Mouse (Mus musculus) heart, embryonic 11.5 days (tissue): ENCODE results near the gene Fndc3b. TPM values are rescaled to one million over a fixed set of nuclear protein-coding genes. Genes with fewer than 3 reads are reported as not detected.

Experiments used
- ATAC-seq: fragments of 200-750 bp; cut with Nextera tagmentation; replicated peaks from 2 replicates; pipeline ENCODE4 v1.8.0; 2017; ENCODE audit warnings: moderate library complexity; ENCODE audit not compliant: insufficient number of reproducible peaks, low FRiP score, low TSS enrichment
- H3K27ac ChIP-seq: fragments of 300-500 bp; sonication (generic); 2 replicates; pipeline ENCODE4 v1.5.1; 2014; ENCODE audit warnings: mild to moderate bottlenecking, low read depth, low read length
- H3K27me3 ChIP-seq: fragments of 300-500 bp; sonication (generic); 2 replicates; pipeline ENCODE4 v1.6.1; 2014; ENCODE audit warnings: mild to moderate bottlenecking, low read length, mixed read lengths; ENCODE audit not compliant: control insufficient read depth, insufficient read depth
- H3K36me3 ChIP-seq: fragments of 300-500 bp; sonication (generic); 2 replicates; pipeline ENCODE4 v1.6.1; 2014; ENCODE audit warnings: mild to moderate bottlenecking, low read length, moderate library complexity, mixed read lengths; ENCODE audit not compliant: control insufficient read depth, insufficient read depth
- H3K4me1 ChIP-seq: fragments of 300-500 bp; sonication (generic); 2 replicates; pipeline ENCODE4 v1.6.1; 2014; ENCODE audit warnings: low read length; ENCODE audit not compliant: control insufficient read depth, insufficient read depth
- H3K4me2 ChIP-seq: fragments of 300-500 bp; sonication (generic); 2 replicates; pipeline ENCODE4 v1.6.1; 2014; ENCODE audit warnings: mild to moderate bottlenecking, moderate library complexity
- H3K4me3 ChIP-seq: fragments of 300-500 bp; sonication (generic); 2 replicates; pipeline ENCODE4 v1.5.1; 2014; ENCODE audit warnings: low read depth, low read length
- H3K9ac ChIP-seq: fragments of 300-500 bp; sonication (generic); 2 replicates; pipeline ENCODE4 v1.6.1; 2014; ENCODE audit warnings: mild to moderate bottlenecking, low read depth, low read length, moderate library complexity
- H3K9me3 ChIP-seq: fragments of 300-500 bp; sonication (generic); replicated peaks from 2 replicates; pipeline ENCODE4 v1.6.1; 2016; ENCODE audit warnings: low read length; ENCODE audit not compliant: control insufficient read depth
- WGBS: fragments of 180-500 bp; shearing (Covaris S2); extraction: QIAGEN DNeasy Blood & Tissue Kit; methylation state at CpG from one replicate; pipeline ENCODE4 v1.1.7; 2014; ENCODE audit not compliant: insufficient replicate concordance; 5-methylcytosine and 5-hydroxymethylcytosine counted together
- polyA plus RNA-seq: library from polyadenylated mRNA; unstranded; fragments of >200 nt; fragmentation: Nextera tagmentation; extraction: Ambion mirVana; gene quantifications from 2 replicates; pipeline ENCODE4 v1.2.1, GENCODE M21; 2014

Gene Fndc3b
- polyA plus RNA-seq, 1 experiment from 2014 or later, result 28.6 TPM

DNA sequence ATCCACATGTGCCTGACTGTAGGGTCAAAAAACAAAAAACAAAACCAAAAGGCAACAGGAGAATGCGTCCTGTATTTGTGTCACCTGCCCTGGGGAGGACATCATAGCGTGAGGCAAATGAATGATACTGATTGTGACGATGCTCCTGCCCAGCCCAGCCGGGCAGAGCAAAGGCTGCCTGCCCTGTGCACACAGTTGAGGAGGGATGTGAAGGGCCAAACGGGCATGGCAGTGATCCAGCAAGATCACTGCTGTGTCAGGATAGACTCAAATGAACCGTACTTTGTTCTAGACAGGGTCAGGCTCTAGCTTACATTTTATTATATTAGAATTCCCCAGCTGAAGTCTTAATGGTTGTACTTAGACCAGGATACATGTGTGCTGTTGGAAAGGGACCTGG, 219.3 kb downstream of the Fndc3b start:
- Histone ChIP-seq H3K27ac (peak overlapping the region; percentile 58), H3K9ac (no peak overlapping the region), H3K36me3 (peaks cover 13% of the 10 kb centered on the region), H3K4me1 (peaks cover 20% of the 10 kb centered on the region), H3K9me3 (no peaks in the 10 kb centered on the region), H3K4me2 (no peak overlapping the region), H3K27me3 (no peaks in the 10 kb centered on the region), H3K4me3 (no peak overlapping the region)
- no peak for ATAC-seq
- 80% methylated on average over 6 of the region's 6 CpGs for WGBS

DNA sequence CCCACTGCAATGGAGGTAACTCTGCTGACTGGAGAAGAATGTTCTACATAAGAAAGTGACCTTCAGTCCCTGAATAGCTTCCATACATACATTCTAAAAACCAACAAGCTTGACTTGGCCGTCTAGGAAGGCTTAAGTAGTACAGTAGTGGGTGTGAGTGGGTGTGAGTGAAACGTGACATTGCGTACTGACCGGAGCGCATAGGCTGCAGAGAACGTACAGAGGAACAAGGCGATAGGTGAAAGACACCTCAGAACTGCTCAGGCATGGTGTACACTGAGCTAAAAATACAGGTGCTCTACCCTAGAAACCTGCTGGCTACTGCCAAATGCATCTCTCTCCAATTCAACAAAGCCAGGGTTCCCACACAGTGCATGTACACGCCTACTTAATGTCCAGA, 219.7 kb downstream of the Fndc3b start:
- Histone ChIP-seq H3K4me2 (no peak overlapping the region), H3K4me1 (peaks cover 20% of the 10 kb centered on the region), H3K36me3 (peaks cover 14% of the 10 kb centered on the region), H3K4me3 (no peak overlapping the region), H3K9me3 (no peaks in the 10 kb centered on the region), H3K27ac (peak overlapping the region; percentile 58), H3K27me3 (no peaks in the 10 kb centered on the region), H3K9ac (no peak overlapping the region)
- WGBS, result 61% methylated on average over 8 of the region's 8 CpGs
- 0 out of 2 replicates have a peak, but pooled peaks have one; percentile 41 for ATAC-seq

- peak overlapping the region; percentile 58 for H3K27ac ChIP-seq
Observed at GRCm38 (mm10) chr3:27490891-27491290, 220.2 kb downstream of the Fndc3b start.

GRCm38 (mm10) chr3:27489550-27489949, 221.6 kb downstream of the Fndc3b start:
- Histone ChIP-seq H3K4me3 (no peak overlapping the region), H3K4me1 (peaks cover 20% of the 10 kb centered on the region), H3K27ac (no peak overlapping the region), H3K4me2 (no peak overlapping the region), H3K36me3 (peaks cover 16% of the 10 kb centered on the region), H3K9ac (no peak overlapping the region), H3K27me3 (no peaks in the 10 kb centered on the region), H3K9me3 (no peaks in the 10 kb centered on the region)
- WGBS, result 69% methylated on average over 6 of the region's 6 CpGs
- ATAC-seq, result no peak

More at GRCm38 (mm10) chr3:27490891-27491290, 220.2 kb downstream of the Fndc3b start:
- 68% methylated on average over 9 of the region's 9 CpGs for WGBS
- Histone ChIP-seq H3K36me3 (peaks cover 12% of the 10 kb centered on the region), H3K9ac (no peak overlapping the region), H3K4me3 (no peak overlapping the region), H3K4me2 (no peak overlapping the region), H3K4me1 (peaks cover 20% of the 10 kb centered on the region), H3K27me3 (no peaks in the 10 kb centered on the region), H3K9me3 (no peaks in the 10 kb centered on the region)
- no peak for ATAC-seq

- H3K4me1 ChIP-seq, result peaks cover 12% of the 10 kb centered on the region; the same call in 1 of the 2 replicates
- H3K9me3 ChIP-seq, result no peaks in the 10 kb centered on the region
- no peaks in the 10 kb centered on the region for H3K27me3 ChIP-seq
- H3K4me2 ChIP-seq, result no peak overlapping the region
- H3K9ac ChIP-seq, result no peak overlapping the region
- H3K4me3 ChIP-seq, result no peak overlapping the region
- ATAC-seq, result no peak
- WGBS, result 89% methylated on average over 4 of the region's 4 CpGs
- H3K27ac ChIP-seq, result no peak overlapping the region
- peaks cover 14% of the 10 kb centered on the region for H3K36me3 ChIP-seq
Observed at GRCm38 (mm10) chr3:27485141-27485540, 226.0 kb downstream of the Fndc3b start.

- H3K27me3 ChIP-seq, result no peaks in the 10 kb centered on the region
- H3K9me3 ChIP-seq, result no peaks in the 10 kb centered on the region
- no peak overlapping the region for H3K4me3 ChIP-seq
- H3K36me3 ChIP-seq, result peaks cover 14% of the 10 kb centered on the region
- peaks cover 12% of the 10 kb centered on the region for H3K4me1 ChIP-seq
- WGBS, result 54% methylated on average over 3 of the region's 3 CpGs
- no peak overlapping the region for H3K27ac ChIP-seq
- H3K4me2 ChIP-seq, result no peak overlapping the region
- H3K9ac ChIP-seq, result no peak overlapping the region
- ATAC-seq, result no peak
Observed at GRCm38 (mm10) chr3:27484698-27485097, 226.4 kb downstream of the Fndc3b start.

GRCm38 (mm10) chr3:27483762-27484161, 227.3 kb downstream of the Fndc3b start:
- no peak overlapping the region for H3K9ac ChIP-seq
- ATAC-seq, result no peak
- no peaks in the 10 kb centered on the region for H3K9me3 ChIP-seq
- H3K27me3 ChIP-seq, result no peaks in the 10 kb centered on the region
- H3K27ac ChIP-seq, result no peak overlapping the region
- WGBS, result 79% methylated on average over 10 of the region's 10 CpGs
- peaks cover 11% of the 10 kb centered on the region for H3K36me3 ChIP-seq
- no peak overlapping the region for H3K4me3 ChIP-seq
- no peak overlapping the region for H3K4me2 ChIP-seq
- peaks cover 16% of the 10 kb centered on the region for H3K4me1 ChIP-seq

DNA sequence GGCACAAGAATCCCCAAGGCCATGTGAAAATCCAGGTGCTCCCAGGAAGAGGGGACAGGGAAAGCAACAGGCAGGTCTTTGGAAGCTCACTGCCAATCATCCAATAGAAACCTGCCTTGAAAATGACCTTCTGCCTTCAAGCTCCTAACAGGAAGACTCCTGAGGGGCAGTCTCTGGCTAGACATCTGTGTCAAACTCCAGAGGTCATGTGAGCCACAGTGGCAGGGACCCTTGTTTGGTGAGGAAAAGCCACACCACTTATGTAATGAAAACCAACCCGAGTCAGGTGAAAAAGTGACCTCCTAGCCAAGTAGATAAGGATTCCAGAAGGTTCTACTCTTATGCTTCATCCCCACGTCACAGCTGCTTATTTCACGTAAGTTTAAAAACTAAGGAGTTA, 227.8 kb downstream of the Fndc3b start:
- H3K27ac ChIP-seq, result no peak overlapping the region
- no peak overlapping the region for H3K9ac ChIP-seq
- H3K4me3 ChIP-seq, result no peak overlapping the region
- H3K9me3 ChIP-seq, result no peaks in the 10 kb centered on the region
- H3K27me3 ChIP-seq, result no peaks in the 10 kb centered on the region
- no peak overlapping the region for H3K4me2 ChIP-seq
- peaks cover 11% of the 10 kb centered on the region for H3K36me3 ChIP-seq
- ATAC-seq, result no peak
- WGBS, result 72% methylated on average over 3 of the region's 3 CpGs
- peaks cover 16% of the 10 kb centered on the region for H3K4me1 ChIP-seq

DNA sequence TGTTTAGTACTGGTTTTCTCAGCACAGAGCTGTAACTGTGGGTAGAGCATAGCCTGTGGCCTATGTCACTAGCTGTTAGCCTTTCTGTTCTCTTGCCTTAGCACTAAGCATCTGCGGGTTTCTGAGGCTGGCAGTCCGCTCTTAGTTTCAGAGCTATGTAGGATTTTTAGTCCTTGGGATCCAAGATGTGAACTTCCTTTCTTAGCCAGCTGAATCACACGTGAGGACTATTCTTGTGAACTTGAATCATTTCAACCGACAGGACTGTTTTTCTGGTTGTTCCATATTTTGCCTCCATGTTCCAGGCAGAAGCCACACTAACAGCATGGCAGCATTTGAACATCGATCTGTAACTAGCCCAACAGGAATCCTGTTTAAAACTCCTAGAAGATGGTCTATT, 229.4 kb downstream of the Fndc3b start:
- H3K4me2 ChIP-seq, result no peak overlapping the region
- ATAC-seq, result no peak
- no peak overlapping the region for H3K27ac ChIP-seq
- no peaks in the 10 kb centered on the region for H3K27me3 ChIP-seq
- 95% methylated on average over 5 of the region's 5 CpGs for WGBS
- H3K9ac ChIP-seq, result no peak overlapping the region
- no peaks in the 10 kb centered on the region for H3K9me3 ChIP-seq
- no peak overlapping the region for H3K4me3 ChIP-seq
- peaks cover 5% of the 10 kb centered on the region; the same call in 1 of the 2 replicates for H3K36me3 ChIP-seq
- H3K4me1 ChIP-seq, result peaks cover 16% of the 10 kb centered on the region
